Mouse (Mus musculus): ENCODE measurements at regions not wholly inside any gene's neighbourhood (a gene's known extent, or its start where the extent isn't known, plus 50 kb on each side); places are given as distances from the start of the nearest gene placed in this dataset.
"Not testable (repeated sequence)": the region's sequence is repeated elsewhere in the genome, so short reads cannot be mapped to it uniquely, and the experiment has no call there.

DNA sequence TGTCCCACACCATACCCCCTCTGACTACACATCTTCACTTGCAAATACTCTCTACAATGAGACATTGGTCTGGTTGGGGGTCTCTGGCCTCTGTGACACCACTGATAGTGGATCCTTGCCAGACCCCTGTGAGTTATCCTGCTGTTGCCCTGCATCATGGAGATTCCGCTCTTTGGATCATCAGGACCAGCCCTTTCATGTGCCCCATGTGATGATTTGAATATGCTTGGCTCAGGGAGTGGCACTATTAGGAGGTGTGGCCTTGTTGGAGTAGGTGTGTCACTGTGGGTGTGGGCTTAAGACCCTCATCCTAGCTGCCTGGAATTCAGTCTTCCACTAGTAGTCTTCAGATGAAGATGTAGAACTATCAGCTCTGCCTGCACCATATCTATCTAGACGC lies 141.7 kb downstream of the Rbm43 start:
- DNase-seq; intact Hi-C loops (cut with DNase I): not testable (repeated sequence)

DNA sequence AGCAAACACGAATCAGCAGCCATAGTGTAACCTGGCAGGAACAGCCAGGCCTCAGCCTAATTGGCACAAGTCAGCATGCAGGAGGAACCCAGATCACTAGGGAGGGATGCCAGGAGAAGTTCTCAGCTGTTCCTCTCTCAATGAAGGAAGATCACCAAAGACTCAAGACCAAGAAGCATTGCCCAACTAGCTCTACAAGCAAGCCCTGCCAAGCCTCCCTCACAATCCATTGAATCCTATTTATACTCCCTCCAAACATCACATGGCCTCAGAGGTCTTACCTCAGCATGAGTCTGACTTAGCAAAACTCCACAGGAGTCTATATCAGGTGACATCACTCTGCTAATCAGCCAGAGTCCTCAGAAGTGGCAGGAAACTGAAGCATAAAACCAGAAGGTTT lies 135.1 kb downstream of the Rbm43 start:
- intact Hi-C loops (cut with DNase I), result no loop called here
- DNase-seq, result peak in 1 of 2 experiments; percentile 13

DNA sequence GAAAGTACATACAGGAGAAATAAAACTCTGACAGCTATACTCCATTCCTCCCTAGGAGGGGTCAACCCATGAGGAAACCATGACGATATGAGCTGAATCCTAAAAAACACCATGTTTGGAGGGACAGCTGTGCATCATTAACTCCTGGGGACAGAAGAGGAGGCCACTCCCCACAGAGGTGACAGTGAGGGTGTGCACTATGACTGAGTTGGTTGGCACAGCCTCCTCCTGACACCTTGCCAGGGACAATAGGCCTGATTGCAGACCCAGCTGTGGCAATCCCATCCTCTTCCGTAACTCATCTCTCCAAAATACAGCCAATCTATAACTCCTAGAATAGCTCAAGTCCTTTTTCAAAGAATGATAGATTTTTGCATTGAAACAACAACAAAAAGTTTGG lies 112.0 kb downstream of the Rbm43 start:
- no peak for DNase-seq
- intact Hi-C loops (cut with DNase I), result no loop called here

DNA sequence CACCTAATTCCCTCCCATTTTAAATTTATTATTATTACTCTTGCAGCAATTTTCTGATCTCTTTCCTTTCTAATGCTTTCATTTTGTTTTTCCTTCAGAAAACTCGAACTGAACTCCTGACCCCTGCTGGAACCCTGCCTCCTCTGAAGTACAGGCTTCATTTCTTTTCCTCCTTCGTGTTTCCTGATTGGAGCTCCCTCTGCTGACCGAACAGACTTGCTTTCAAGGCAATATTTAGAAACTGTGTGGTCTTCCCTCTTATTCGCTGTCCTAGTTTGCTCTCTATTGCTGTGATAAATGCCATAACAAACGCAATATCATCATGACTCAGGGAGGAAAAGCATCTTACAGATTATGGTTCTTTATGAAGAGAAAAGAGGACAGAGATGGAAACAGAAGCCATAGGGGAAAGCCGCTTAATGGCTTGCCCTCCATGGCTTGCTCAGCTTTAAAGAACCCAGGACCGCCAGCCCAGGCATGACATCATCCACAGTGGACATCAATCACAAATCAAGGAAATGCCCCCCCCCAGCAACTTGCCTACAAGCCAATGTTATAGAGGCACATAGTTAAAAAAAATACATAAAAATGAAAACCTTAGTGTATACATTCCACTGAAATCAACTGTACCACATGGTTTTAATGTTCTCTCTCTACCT lies 104.5 kb downstream of the Rbm43 start:
- DNase-seq, result peak; percentile 16 to 55
- intact Hi-C loops (cut with DNase I), result loop anchor here (5.0 to 10.0 kb wide), 3 partner anchors 243 to 1526 kb away; no protein-coding TSS in a partner anchor

DNA sequence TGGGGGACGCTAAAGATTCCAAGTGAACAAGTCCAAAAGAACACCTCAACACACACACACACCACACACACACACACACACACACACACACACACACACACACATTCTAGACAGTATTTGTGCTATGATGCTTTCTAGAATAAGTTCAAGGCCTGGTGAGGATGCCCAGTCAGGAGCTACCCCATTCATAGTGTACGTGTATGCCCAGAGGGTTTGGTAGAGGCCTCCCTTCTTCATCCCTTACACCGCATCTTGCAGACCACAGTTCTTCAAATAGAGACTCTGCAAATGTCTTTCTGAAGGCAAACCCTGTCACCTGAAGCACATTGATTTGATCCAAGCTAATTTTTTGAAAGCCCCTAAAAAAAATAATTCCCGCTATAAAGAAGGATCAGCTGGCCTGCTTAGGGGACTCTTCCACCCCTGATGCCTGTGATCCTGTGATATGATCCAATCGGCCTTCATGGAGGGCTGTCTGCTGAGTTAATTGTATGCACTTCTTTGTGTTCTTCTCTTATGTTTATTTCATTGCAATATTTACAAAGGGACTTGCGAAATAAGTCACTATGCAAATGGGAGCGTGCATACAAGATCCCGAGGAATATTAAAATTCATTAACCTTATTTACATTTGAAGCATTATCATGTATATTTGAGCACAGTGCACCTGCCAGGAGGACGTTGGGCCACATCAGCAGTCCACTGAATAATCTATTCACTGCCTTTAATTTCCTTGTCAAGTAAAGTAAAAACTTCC lies 103.8 kb downstream of the Rbm43 start:
- DNase-seq, result no peak
- intact Hi-C loops (cut with DNase I), result loop anchor here (5.0 to 10.0 kb wide), 3 partner anchors 244 to 1526 kb away; no protein-coding TSS in a partner anchor

DNA sequence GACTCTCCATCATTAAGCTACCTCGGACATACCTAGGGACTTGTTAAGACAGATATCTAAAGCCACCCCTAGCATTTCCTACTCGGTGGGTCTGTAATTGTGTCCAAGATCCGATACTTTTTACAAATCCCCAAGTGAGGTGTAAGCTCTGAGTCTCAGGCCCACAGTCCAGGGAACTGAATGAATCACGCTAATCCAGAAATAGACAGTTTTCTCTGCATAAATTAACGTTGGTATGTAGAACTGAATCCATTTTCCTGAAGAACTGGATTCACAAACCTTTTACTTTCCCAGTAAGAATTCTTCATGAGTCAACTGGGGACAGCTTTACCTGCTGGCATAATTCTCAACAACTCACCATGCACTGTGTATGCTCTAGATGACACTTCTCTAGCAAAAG lies 97.1 kb downstream of the Rbm43 start:
- intact Hi-C loops (cut with DNase I), result loop anchor here (10.0 kb wide), 1 partner anchor 1533 kb away; no protein-coding TSS in a partner anchor
- DNase-seq, result no peak

DNA sequence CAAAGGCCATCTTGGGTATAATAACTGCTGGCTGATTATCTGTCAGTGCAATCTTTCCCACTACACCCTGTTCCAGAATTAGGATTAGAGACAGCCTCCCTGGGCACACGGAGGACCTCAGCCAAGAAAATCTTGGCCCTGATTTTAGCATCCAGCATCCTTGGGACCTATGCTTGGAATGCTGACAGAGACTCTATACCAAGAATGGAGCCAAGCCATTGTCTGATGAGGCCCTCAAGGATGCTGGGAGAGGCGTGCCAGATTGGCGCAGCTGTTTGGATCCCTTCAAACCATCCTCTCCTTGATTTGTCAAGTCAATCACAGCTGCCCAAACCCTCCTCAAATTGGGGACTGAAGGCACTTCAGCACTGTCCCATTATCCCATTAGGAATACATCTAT lies 94.2 kb downstream of the Rbm43 start:
- intact Hi-C loops (cut with DNase I), result no loop called here
- no peak for DNase-seq

DNA sequence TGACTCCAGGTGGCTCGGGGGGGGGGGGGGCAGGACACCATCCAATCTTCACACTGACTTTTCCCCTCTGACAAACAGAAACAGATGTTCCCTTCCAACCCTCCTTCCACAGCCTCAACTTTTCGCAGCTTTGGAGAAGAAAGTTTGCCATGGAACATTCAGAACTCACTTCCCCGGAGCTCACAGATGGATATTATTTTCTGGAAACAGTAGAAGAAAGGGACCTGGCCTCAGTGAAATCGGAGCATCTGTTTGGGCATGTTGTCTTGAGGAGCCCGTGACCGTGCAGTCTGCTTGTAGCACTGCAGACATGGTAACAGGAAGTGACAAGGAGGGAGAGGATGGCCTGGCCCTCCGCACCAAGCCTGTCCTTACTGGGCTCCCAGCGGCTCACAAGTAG lies 90.1 kb downstream of the Rbm43 start:
- intact Hi-C loops (cut with DNase I), result no loop called here
- peak; percentile 15 to 24 for DNase-seq

DNA sequence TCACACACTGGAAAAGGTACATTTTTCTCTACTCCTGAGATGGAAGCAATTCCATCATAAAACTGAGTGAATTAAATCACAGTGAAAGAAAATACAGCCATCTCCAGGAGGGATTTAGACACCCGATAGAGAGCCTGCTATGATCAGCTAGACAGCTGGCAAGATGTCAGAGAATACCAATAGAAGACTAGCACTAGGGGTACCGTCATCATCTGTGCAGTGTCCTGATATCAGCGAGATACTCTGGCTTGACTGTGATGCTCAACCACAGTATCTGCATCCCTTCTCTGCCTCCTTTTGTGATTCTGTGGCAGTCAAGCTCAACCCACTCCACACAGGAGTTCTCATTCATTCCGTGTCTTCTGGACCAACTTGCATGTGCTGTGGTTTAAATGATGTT lies 87.4 kb downstream of the Rbm43 start:
- intact Hi-C loops (cut with DNase I), result no loop called here
- DNase-seq, result no peak

DNA sequence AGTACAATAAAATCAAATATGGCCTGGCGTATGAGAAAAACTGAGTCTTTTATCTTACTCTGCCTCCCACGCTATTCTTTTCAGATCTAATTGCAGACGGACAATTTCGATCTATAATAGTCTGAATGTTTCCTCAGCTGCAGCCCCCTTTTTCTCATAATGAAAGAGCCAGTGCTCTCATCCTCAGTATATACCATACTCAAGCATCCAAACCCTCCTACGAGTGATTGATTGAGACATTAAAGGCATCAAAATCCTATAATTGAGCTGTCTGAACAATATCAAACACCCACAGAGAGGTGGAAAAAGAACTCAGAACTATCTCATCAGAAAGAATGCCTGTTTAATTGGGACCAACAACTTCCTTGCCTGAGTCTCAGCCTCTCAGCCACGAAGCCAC lies 87.0 kb downstream of the Rbm43 start:
- intact Hi-C loops (cut with DNase I), result no loop called here
- no peak for DNase-seq

DNA sequence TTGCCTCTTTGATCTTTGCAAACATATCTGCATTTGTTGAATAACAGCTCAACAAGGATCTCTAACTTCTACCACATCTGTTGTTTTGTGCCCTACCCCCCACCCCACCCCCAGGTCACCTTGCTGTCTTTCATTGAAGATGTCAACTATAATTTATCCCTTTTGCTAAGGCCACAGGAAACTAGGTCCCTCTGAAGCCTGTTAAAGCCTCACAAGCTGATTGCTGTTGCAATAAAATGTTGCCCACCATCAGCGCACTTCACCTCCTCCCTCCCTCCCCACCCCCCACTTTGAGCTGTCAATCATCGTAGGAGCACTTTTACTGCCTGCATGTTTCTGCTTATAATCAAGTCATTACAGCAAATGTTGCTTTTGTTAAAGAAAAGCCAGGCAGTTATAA lies 86.5 kb downstream of the Rbm43 start:
- intact Hi-C loops (cut with DNase I), result no loop called here
- DNase-seq, result no peak

DNA sequence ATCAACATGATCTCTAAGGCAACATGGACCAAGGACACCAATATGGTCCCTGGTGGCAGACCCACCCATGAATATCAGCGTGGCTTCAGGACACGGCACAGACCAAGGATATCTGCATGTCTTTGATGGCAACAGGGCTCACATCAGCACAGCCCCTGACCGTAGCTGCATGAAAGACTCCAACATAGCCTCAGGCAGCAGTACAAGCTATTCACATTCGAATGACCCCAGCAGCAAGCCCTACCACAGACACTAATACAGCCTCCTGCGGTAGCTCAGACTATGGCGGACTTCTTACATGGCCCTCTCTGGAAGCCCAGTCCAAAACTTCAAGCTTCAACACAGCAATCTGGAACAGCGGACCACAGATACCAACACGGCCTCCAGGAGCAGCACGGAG lies 84.4 kb downstream of the Rbm43 start:
- no peak for DNase-seq
- intact Hi-C loops (cut with DNase I), result no loop called here

DNA sequence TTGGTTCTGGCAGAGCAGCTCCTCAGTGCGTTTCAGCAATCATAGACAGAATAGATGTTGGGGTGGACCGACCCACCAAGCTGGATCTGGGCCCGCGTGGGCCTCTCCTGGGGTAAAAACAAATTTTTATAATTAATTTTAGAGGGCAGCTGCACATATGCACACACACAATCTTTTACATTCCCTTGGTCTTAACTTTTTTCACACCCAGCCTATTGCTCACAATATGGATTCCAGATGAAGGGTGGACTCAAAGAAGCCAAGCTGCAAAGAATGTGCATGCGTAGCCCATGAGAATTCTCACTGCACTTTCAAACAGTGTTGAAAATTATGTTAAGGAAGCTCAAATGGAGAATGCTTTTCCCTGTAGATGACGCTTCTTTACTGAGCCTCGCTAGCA lies 83.3 kb downstream of the Rbm43 start:
- intact Hi-C loops (cut with DNase I), result no loop called here
- DNase-seq, result no peak

DNA sequence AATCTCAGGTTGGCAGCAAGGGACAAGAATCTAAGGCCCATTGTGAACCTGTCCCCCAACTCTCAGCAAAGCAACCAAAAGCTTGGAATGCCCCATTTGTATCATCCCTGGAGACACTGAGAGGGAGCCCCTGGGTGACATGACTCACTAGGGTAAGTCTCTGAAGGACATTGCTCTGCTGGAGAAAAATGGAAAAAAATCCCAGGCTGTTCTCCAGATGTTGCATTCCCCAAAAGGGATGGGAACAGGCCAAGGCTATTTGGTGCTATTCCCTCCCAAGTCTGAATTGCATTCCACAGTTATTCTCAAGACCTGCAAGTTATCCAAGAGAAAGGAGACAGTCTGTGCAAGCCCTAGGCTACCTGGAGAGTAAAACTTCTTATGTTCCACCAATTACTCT lies 77.7 kb downstream of the Rbm43 start:
- intact Hi-C loops (cut with DNase I), result no loop called here
- DNase-seq, result peak in 1 of 2 experiments; percentile 22

DNA sequence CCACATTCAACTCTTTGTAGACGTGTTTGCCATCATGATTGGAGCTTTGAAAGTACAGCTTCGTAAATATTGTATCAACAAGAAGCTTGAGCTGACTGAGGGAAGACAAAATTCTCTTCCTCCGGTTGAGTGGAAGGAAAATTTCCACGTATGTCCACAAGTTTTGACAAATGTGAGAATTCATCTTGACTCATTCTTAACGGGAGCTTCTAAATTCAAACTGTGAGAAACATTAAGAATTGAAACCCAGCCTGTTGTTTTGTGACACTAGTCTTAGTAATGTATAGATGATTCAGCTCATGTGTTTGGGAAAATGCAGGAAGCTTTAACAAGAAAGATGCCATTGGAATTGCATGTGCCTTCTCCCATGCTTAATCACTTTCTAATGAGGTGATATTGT lies 68.9 kb downstream of the Rbm43 start:
- intact Hi-C loops (cut with DNase I), result no loop called here
- DNase-seq, result no peak

DNA sequence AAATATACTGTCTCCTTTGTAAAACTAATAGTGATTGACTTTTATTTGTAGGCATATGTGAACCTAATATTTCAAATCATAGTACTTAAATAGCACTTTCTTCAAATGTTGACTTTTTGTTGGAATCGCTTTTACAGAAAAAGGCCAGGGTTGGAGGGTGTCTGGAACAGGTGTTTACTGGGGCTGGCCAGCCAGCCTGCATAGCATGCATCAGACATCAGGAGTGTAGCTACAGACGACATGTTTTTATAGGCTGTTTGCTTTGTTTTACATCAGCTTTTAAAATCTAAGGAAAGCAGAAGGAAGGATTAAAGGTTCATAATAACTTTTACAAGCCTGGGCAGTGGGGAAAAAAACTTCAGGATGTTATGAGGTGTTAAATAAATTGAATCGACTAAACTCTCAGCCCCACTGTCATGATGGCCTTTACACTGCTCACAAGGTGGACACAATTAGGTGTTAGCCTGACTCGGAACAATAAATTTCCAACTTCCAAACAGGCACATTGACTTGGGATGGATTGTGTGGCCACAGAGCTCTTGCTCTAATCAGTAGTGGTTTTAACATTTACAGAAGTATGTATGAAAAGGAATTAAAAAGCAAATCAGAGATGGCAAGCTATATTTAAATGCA lies 66.0 kb downstream of the Rbm43 start:
- no peak for DNase-seq
- intact Hi-C loops (cut with DNase I), result no loop called here

DNA sequence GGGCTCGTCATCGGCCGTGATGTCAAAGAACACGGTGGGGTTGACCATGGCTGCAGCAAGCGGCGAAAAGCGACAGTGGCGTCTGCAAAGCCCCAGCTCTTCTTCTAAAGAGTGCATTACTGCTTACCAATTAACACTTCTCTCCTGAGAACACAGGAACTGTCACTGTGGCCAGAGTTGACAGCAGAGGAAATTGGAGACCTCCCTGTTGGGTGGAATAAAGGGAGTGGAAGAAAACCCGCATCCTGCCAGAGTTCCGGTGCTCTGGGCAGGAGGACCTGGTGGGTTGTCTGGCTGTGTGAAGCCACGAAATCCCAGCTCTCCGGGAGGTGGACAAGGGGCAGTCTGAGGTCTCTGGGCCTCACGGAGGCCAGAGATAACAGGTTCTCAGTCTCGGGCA lies 63.4 kb downstream of the Rbm43 start:
- no peak for DNase-seq
- intact Hi-C loops (cut with DNase I), result no loop called here
